Mouse (Mus musculus) stomach, adult 2 months (tissue): ENCODE measurements around the gene Gpx1. TPM values are rescaled to one million over a fixed set of nuclear protein-coding genes. Genes with fewer than 3 reads are reported as not detected.

Experiments used
- polyA plus RNA-seq: library from polyadenylated mRNA; depleted of rRNA; stranded (reverse); fragments of >200 nt; gene quantifications from 2 replicates; pipeline ENCODE4 v1.2.3, GENCODE M21; 2012; rRNA removed

Gene Gpx1
- 883 and 1,488 TPM in 2 replicates for polyA plus RNA-seq

DNA sequence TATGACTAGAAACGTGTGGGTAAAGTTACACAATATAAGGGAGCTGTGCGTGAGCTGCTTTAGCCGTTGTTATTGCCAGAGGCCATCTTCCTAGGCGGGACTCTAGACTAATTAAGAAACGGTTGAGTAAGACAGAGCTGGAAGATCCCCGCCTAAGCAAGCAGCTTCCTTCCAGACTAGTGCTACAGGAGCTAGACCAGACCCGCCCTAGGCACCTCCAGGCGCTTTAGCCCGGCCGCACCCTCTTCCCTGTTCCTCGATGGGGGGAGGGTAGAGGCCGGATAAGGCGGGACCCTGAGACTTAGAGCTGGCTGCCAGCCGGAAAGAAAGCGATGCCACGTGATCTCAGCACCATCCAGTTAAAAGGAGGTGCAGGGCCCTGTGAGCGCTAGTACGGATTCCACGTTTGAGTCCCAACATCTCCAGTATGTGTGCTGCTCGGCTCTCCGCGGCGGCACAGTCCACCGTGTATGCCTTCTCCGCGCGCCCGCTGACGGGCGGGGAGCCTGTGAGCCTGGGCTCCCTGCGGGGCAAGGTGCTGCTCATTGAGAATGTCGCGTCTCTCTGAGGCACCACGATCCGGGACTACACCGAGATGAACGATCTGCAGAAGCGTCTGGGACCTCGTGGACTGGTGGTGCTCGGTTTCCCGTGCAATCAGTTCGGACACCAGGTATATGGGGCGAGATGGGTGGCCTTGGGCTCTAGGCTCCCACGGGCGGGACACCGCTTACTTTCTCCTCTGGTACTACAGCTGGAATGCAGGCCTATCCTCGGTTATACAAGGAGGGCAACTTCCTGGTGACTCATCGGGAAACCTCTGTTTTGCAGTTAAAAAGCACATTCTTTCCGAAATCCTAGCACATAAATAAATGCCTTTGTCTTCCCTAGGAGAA, at the start of gene Gpx1:
Gene Gpx1 (plus strand): TSS at position 18 of the 896 bp plus-strand sequence.

DNA sequence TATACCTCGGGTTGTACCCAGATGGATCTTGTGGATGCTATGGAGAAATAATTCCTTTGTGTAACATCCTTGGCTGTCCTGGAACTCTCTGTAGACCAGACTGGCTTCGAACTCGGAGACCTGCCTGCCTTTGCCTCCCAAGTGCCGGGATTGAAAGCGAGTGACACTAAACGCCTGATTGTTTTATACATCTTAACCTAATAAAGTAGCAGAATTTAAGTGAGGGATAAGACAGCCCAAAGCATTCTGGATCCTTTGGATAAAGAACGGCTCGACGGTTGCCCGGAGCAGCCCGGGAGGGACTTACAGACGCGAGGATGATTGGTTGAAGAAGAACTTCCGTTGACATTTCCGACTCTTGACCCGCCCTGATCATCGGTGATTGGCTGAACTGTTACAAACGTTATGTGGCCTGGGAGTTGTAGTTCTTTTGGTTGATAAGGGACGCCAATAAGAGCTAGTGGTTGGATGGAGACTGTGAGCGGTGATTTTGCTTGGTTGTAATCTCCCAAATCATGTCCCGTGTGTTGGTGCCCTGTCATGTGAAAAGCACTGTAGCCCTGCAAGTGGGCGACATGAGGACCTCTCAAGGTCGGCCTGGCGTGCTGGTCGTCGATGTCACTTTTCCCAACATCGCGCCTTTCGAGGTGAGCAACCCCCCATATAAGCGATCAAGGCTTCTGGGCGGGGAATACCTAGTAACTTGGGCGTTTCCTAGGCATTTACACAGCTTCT, 48.5 kb upstream of the Gpx1 start, which contains the start of gene Nicn1:
Gene Nicn1 (plus strand): TSS at position 414 of the 735 bp plus-strand sequence.

GRCm38 (mm10) chr9:108296453-108297355, 42.0 kb upstream of the Gpx1 start, which contains the start of gene Amt:
TSS of gene Amt (plus strand) at chr9:108296853.

DNA sequence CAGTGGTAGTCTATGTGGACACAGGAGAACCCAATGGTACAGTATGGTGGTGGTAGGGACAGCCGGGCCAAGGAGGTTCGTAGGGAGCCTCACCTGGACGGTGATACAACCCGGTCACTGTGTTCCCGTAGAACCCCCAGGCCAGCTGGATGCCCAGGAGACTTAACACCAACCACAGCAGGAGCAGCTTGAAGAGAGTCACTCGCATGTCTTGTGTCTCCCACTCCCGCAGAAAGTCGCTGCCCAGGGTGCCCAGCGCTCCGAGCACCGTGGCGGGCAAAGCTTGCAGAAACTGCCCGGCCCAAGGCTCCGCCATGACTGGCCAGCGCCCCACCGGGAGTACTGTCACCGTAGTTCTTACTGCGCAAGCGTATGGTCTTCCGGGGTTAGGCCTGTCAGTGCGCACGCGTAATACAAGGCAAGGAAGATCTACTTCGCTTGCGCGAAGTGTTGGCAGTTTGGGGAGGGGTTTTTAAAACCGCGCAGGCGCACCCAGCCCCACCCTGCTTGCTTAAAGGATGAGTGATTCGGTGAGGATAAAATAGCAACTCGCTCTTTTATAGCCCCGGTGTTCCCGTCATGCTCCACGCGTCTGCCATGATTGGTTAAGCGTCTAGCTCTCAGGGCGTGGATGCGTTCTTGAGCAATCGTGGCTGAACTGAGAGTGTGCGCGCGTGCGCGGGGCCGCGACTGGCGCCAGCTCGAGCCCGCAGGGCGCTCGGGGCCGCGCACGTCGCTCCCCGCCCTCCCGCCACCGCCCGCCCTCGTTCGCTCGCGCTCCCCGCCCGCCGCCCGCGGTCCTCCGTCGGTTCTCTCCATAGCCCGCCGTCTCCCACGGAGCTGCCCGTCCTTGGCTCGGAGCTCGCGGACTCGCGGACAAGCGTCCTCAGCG, 32.8 kb upstream of the Gpx1 start, which contains the start of the genes Rhoa and Tcta:
Gene Rhoa (plus strand): TSS at position 501 of the 892 bp plus-strand sequence.
Gene Tcta (minus strand): TSS at position 532 of the 892 bp plus-strand sequence.

DNA sequence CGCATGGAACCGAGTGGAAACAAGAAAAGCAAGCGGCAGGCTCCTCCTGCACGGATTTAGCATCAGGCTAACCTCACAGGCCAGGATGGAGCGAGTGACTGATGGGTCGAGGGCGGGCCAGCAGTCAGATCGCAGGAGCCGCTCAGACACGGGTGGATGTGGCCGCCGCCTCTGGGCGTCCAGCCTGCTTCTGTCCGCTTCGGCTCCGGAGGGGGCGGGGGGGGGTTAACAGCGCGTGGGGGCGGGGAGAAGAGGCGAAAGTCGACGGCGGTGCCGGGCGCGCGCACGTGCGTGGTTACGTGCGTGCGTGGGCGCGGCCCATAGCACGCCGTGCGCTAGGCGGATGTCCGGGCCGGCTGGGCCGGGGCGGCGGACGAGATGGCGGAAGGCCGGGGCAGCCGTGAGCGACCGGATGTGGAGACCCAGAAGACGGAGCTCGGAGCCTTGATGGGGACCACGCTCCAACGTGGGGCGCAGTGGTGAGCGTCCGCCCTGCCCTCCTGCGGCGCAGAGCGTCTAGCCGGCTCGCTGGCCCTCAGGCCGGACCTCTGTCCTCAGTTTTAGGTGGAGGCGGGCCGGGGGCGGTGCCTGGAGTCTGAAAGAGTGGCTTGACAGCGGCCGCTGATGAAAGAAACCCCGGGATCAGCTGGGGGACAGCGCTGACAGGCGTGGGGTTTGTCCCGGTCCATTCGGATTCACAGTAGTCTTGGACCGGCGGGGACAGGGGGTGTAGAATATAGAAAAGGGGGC, 9.0 kb downstream of the Gpx1 start, which contains the start of gene Usp4:
Gene Usp4 (plus strand): TSS at position 314 of the 750 bp plus-strand sequence.

Other genes with a start within 250 kb of the Gpx1 start
- gene Apeh, start 244.3 kb upstream of the Gpx1 start, polyA plus RNA-seq: 65.0 and 72.5 TPM in 2 replicates
- gene Bsn, start 148.5 kb upstream of the Gpx1 start, polyA plus RNA-seq: 0.91 and 0.92 TPM in 2 replicates
- 28.8 and 36.6 TPM in 2 replicates for gene Dag1, start 74.9 kb upstream of the Gpx1 start, polyA plus RNA-seq
- 6.8 and 6.9 TPM in 2 replicates for gene Nicn1, start 48.5 kb upstream of the Gpx1 start, polyA plus RNA-seq
- 3.2 TPM in 2 replicates for gene Amt, start 42.0 kb upstream of the Gpx1 start, polyA plus RNA-seq
- 59.7 and 90.1 TPM in 2 replicates for gene Rhoa, start 32.8 kb upstream of the Gpx1 start, polyA plus RNA-seq
- gene Tcta, start 32.7 kb upstream of the Gpx1 start, polyA plus RNA-seq: 28.8 and 29.1 TPM in 2 replicates
- 30.4 and 31.9 TPM in 2 replicates for gene Usp4, start 8.9 kb downstream of the Gpx1 start, polyA plus RNA-seq
- gene 1700102P08Rik, start 53.9 kb downstream of the Gpx1 start, polyA plus RNA-seq: 0.24 TPM in 1 of 2 replicates, not detected in the other
- not detected in 2 replicates for gene Ccdc36, start 89.6 kb downstream of the Gpx1 start, polyA plus RNA-seq
- gene BC048562, start 97.6 kb downstream of the Gpx1 start, polyA plus RNA-seq: not detected in 2 replicates
- 9.5 and 10.1 TPM in 2 replicates for gene Ccdc71, start 121.6 kb downstream of the Gpx1 start, polyA plus RNA-seq
- 35.5 and 42.0 TPM in 2 replicates for gene Klhdc8b, start 122.7 kb downstream of the Gpx1 start, polyA plus RNA-seq
- gene Lamb2, start 140.8 kb downstream of the Gpx1 start, polyA plus RNA-seq: 38.1 and 42.5 TPM in 2 replicates
- 45.4 and 45.6 TPM in 2 replicates for gene Usp19, start 151.7 kb downstream of the Gpx1 start, polyA plus RNA-seq
- gene Qars, start 168.8 kb downstream of the Gpx1 start, polyA plus RNA-seq: 95.3 and 101 TPM in 2 replicates
- 28.5 and 33.1 TPM in 2 replicates for gene Qrich1, start 177.9 kb downstream of the Gpx1 start, polyA plus RNA-seq
- 46.7 and 49.6 TPM in 2 replicates for gene Impdh2, start 221.4 kb downstream of the Gpx1 start, polyA plus RNA-seq
- gene Ndufaf3, start 228.5 kb downstream of the Gpx1 start, polyA plus RNA-seq: 23.8 and 31.2 TPM in 2 replicates
- 107 and 117 TPM in 2 replicates for gene Dalrd3, start 231.0 kb downstream of the Gpx1 start, polyA plus RNA-seq
- gene Wdr6, start 239.8 kb downstream of the Gpx1 start, polyA plus RNA-seq: 15.0 and 15.9 TPM in 2 replicates